Mouse (Mus musculus): ENCODE results near the gene Zfp36l1.

GRCm38 (mm10) chr12:80065049-80065448 lies 47.8 kb downstream of the Zfp36l1 start:
- TF ChIP-seq CTCF (IDR thresholded peaks at IDR 0.05; ENCODE audit: borderline replicate concordance, extremely low read depth, insufficient read depth, insufficient read length), result no peak
- TF ChIP-seq POLR2A (IDR thresholded peaks at IDR 0.05; ENCODE audit: borderline replicate concordance, extremely low read depth, insufficient read depth, insufficient read length, poor library complexity, severe bottlenecking), result no peak
